Mouse (Mus musculus): ENCODE measurements around the gene Timm10b.
A peak's percentile ranks its signal among the peaks of the same experiment; 100 is the strongest.

Gene Timm10b

GRCm38 (mm10) chr7:105641936-105642335 lies 2.1 kb downstream of the Timm10b start:
- no peak for DNase-seq

GRCm38 (mm10) chr7:105650639-105651435 lies 11.0 kb downstream of the Timm10b start, which contains the start of gene Dnhd1:
Gene Dnhd1, plus strand, starts transcription at chr7:105650827.
- peak; percentile 76 for DNase-seq

GRCm38 (mm10) chr7:105685541-105686197 lies 45.8 kb downstream of the Timm10b start:
- DNase-seq, result no peak

- DNase-seq, result no peak
Measured at GRCm38 (mm10) chr7:105690875-105691274, 51.0 kb downstream of the Timm10b start.

Measured in thymus, postnatal 14 days (tissue).